Mouse (Mus musculus): ENCODE data around the gene Gpn3.

Gene Gpn3

DNA sequence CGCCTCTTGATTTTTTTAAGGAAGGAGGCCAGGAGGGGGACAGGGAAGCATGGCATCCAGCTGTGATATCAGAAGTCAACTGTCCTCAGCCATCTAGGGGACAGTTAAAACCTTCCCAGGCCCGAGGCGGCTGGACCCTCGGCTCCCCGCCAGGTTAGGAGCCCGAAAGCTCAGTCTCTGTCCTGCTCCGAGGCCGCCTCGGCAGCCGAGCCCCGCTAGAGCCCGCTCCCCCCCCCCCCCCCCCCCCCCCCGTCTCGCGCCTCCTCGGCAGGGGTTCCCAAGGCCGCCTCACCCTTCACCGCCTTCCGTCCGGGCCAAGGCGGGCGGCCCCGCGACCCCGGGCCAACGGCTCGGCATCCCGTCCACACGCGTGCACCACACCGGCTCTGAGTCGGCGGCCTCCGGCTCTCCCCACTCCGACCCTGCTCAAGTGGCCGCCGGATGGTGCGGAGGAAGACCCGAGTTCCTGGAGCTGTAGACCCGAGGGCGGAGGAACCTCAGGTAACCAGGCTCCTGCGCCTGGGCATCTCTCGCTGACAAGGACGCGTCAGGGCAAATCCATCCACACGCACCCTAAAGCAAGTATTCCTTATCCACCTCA is at the start of gene Gpn3:
Gpn3 (plus strand) TSS at position 286 of the 601 bp plus-strand sequence.
- peak; percentile 16 for DNase-seq (ENCODE audit: low spot score)

GRCm38 (mm10) chr5:122323523-122323922 is 48.2 kb upstream of the Gpn3 start:
- DNase-seq (ENCODE audit: low spot score), result no peak

GRCm38 (mm10) chr5:122324608-122325431 is 46.9 kb upstream of the Gpn3 start:
- DNase-seq (ENCODE audit: low spot score), result no peak

GRCm38 (mm10) chr5:122325477-122325876 is 46.2 kb upstream of the Gpn3 start:
- no peak for DNase-seq (ENCODE audit: low spot score)

DNA sequence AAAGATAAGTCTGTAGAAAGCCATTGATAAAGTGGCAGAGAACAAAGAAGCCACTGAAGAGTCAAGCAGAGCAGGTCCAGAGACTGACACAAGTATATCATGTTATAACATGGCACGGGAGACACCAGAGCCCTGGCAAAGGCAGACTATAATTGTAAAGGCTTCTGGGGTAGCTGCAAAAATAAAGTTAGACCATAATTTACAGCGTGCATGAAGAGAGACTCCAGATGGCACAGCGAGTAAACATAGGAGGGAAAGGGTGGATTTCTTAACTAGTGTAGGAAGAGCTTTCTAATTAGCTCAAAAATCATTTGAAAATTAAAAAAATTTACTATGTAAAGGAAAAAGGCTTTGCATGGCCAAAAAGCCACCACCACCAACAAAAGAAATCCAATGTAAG is 44.4 kb upstream of the Gpn3 start:
- DNase-seq (ENCODE audit: low spot score), result no peak

GRCm38 (mm10) chr5:122330269-122330668 is 41.4 kb upstream of the Gpn3 start:
- DNase-seq (ENCODE audit: low spot score), result no peak

DNA sequence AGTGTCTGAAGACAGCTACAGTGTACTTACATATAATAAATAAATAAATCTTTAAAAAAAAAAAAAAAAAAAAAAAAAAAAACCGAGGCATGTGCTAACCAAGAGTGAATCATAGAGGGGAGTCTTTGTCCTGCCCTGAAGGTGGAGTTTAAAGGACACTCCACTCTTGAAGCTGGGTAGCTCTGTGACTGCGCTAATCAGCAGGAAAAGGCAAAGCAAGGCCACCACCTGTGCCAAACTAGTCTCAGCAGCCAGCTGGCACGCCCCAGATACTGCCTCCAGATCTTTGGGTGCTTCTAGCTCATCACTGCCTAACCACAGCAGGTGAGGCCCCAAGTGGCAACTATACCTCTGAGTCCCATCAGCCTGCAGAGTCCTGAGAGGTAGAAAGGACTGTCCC is 37.0 kb upstream of the Gpn3 start:
- DNase-seq (ENCODE audit: low spot score), result no peak

- DNase-seq (ENCODE audit: low spot score), result no peak
Observed at GRCm38 (mm10) chr5:122336554-122337294, 35.0 kb upstream of the Gpn3 start.

DNA sequence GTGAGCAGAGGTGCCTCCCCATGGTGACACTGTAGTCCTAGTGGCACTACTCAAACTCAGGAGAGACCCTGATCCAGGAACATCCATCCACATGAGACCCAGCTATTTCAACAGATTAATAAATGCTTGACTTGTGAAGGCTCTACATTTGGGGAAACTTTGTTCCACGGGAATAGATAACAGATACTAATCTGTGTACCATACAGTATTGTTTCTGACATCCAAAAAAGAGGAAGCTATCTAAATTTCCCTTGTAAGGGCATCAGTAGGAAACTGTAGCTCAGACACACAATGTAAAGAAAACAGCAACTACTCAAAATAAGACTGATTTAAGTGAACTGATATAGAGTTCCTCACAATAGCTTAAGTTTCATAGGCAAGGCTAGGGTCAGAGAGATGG is 28.8 kb upstream of the Gpn3 start:
- no peak for DNase-seq (ENCODE audit: low spot score)

DNA sequence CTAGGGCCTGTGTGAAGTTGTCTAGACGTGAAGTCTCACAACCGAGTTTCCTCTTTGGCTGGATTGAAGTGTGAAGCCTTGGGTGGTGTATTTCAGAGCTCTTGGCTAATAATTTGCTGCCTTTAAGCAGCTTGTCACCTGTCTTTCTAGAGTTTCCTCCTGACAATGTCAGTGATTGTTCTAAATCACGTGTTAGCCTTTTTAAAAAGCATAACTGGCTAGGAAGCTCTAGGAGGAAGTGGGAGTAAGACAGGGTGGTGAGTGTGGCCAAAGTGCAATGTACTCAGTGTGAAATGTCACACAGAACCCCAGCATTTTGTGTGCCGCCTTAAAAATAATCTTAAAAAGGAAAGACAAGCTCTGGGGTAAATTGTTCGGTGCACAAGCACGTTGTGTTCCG is 27.9 kb upstream of the Gpn3 start:
- DNase-seq (ENCODE audit: low spot score), result no peak

DNA sequence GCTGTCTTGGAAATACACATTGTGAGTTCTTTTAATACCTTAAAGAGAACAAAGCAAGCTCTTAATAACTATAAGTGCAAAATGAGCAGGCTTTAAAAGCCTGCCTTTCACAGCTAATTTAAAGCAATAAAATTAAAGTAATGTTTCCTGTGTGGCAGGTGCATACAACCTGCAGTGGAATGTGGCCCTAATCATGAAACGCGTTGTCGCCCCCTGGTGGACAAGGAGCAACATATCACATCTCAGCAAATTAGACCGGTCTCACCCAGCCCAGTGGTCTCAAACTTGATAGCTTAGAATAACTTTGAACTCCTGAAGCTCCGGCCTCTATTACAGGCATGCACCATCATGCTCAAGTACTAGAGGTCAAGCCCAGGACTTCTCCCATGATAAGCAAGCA is 27.4 kb upstream of the Gpn3 start:
- peak; percentile 35 for DNase-seq (ENCODE audit: low spot score)

- no peak for DNase-seq (ENCODE audit: low spot score)
Observed at GRCm38 (mm10) chr5:122345777-122346176, 25.9 kb upstream of the Gpn3 start.

- peak; percentile 97 for DNase-seq (ENCODE audit: low spot score)
Observed at GRCm38 (mm10) chr5:122353807-122354491, 17.7 kb upstream of the Gpn3 start, which contains the start of the genes Rad9b and Vps29. Gene Rad9b, minus strand, starts transcription at chr5:122354233. Gene Vps29, plus strand, starts transcription at chr5:122354369.

DNA sequence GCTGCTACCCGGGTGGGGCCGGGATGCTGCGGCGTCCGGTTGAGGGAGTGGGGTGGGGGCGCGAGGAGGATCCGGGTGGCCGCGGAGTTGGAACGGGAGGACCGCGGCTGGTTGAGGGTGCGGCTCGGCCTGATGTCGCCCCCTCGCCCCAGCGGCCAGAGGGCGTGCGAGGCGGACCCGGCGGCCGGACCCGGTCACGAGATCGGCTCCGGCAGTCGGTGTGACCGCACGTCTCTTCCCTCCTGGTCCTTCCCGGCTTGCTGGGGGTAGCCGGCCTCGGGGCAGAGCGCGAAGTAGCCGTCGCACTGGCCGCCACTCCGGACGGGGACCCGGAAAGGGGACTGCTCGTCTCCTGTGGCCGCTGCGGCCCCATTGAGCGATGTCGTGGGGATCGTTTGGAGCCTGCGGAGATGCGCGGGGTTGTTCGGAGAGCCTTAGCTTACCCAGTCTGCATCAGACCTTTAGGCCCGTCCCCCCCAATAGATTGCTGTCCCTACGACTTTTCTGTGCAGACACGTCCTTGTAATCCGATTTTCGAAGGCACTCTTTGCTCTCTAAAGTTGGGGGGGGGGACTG is 17.1 kb upstream of the Gpn3 start:
- no peak for DNase-seq (ENCODE audit: low spot score)

- DNase-seq (ENCODE audit: low spot score), result peak; percentile 98
Observed at GRCm38 (mm10) chr5:122372192-122372769, 605 bp downstream of the Gpn3 start, which contains the start of gene Fam216a. Gene Fam216a, minus strand, starts transcription at chr5:122372364.

- DNase-seq (ENCODE audit: low spot score), result no peak
Observed at GRCm38 (mm10) chr5:122372878-122373277, 1.2 kb downstream of the Gpn3 start.

DNA sequence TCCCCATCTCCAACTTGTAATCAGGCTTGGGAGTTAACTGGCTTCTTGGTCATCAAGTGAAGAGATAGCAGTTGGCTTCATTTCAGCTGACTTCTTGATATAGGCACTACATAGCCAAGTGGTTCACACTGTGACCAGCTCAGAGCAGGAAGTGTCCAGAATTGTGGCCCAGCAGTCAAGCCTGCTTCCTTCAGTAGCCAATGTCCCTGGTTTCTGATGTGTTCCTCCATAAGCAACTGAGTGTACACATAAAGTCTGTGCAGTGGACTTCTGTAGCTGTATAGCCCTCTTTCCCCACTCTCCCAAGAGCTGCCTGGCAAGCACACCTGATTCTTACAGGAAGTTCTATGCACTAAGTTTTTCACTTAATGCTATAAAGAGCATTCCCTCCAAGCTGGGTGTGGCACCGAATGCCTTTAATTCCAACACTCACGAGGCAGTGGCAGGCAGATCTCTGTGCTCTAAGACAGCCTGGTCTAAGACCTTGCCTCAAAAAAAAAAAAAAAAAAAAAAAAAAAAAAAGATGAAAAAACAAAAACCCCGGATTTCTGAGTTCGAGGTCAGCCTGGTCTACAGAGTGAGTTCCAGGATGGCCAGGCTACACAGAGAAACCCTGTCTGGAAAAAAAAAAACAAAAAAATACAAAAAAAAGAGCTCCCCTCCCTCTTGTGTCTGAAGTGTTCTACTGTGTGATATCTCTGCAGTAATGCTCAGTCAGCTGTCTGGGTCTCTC is 5.6 kb downstream of the Gpn3 start:
- no peak for DNase-seq (ENCODE audit: low spot score)

GRCm38 (mm10) chr5:122378171-122378570 is 6.5 kb downstream of the Gpn3 start:
- DNase-seq (ENCODE audit: low spot score), result no peak

DNA sequence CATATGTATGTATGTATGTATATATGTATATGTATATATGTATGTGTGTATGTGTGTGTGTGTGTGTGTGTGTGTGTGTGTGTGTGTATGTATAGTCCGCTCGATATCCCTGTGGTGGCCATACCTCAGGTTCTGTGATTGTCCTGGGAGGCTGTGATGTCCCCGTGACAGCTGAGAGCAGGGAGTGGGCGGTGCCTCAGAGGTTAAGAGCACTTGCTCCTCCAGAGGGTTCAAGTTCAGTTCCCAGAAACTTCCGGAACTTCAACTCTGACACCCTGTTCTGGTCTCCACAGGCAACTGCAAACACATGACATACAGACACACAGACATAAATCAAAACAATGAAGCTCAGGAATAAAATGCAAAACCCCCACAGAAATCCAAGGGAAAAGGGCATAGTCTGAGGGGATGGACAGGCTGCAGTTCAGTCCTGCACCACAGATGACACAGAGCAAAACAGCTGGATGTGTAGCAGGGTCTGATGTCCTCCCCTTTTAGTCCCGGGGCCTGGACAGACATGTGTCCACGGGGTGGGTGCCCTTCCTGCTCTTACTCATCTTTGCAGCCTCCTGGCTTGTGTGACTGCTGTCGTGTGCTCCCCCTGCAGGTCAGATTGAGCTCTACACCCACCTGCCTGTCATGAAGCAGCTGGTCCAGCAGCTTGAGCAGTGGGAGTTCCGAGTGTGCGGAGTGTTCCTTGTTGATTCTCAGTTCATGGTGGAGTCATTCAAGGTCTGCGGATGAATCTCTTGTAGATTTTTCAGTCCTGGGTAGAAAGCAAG is 7.9 kb downstream of the Gpn3 start:
- no peak for DNase-seq (ENCODE audit: low spot score)

DNA sequence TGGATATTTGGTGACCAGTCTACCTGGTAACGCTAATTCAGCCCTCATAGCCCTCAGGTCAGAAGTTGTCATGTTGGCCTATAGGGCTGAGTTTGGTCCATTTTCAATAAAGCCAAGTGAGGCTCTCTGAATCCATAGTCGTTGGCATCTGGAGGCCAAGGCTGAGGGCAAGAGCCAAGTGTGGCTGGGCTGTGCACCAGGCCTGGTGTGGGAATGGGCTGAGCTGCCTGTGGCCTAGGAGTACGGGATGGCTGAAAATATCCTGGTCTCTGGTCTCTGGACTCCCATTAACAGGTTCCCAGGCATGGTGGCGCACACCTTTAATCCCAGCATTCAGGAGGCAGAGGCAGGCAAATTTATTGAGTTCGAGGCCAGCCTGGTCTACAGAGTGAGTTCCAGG is 18.3 kb downstream of the Gpn3 start:
- no peak for DNase-seq (ENCODE audit: low spot score)

Data from ovary, postnatal 10 days (tissue).